Mouse (Mus musculus): ENCODE data around the gene Ak8. TPM values are rescaled to one million over a fixed set of nuclear protein-coding genes. Genes with fewer than 3 reads are reported as not detected.
A peak's percentile ranks its signal among the peaks of the same experiment; 100 is the strongest.

Gene Ak8
- polyA plus RNA-seq, 1 experiment, result 1.5 TPM

- peak; percentile 98 for DNase-seq (ENCODE audit: low read depth)
- TF ChIP-seq CTCF (IDR thresholded peaks at IDR 0.05; ENCODE audit: borderline replicate concordance, extremely low read depth, insufficient read depth, insufficient read length), result no peak
- TF ChIP-seq POLR2A (IDR thresholded peaks at IDR 0.05; ENCODE audit: borderline replicate concordance, extremely low read depth, insufficient read depth, insufficient read length, poor library complexity, severe bottlenecking), result no peak
These were observed 97.6 kb downstream of the Ak8 start for GRCm38 (mm10) chr2:28797490-28798106.

GRCm38 (mm10) chr2:28798390-28798789, 98.4 kb downstream of the Ak8 start:
- TF ChIP-seq CTCF (IDR thresholded peaks at IDR 0.05; ENCODE audit: borderline replicate concordance, extremely low read depth, insufficient read depth, insufficient read length) (no peak), POLR2A (IDR thresholded peaks at IDR 0.05; ENCODE audit: borderline replicate concordance, extremely low read depth, insufficient read depth, insufficient read length, poor library complexity, severe bottlenecking) (no peak)
- DNase-seq (ENCODE audit: low read depth), result peak; percentile 86

GRCm38 (mm10) chr2:28799575-28799974, 99.6 kb downstream of the Ak8 start:
- TF ChIP-seq POLR2A (IDR thresholded peaks at IDR 0.05; ENCODE audit: borderline replicate concordance, extremely low read depth, insufficient read depth, insufficient read length, poor library complexity, severe bottlenecking), result no peak
- no peak for DNase-seq (ENCODE audit: low read depth)

- TF ChIP-seq POLR2A (IDR thresholded peaks at IDR 0.05; ENCODE audit: borderline replicate concordance, extremely low read depth, insufficient read depth, insufficient read length, poor library complexity, severe bottlenecking) (no peak), CTCF (IDR thresholded peaks at IDR 0.05; ENCODE audit: borderline replicate concordance, extremely low read depth, insufficient read depth, insufficient read length) (no peak)
- no peak for DNase-seq (ENCODE audit: low read depth)
These were observed 103.4 kb downstream of the Ak8 start for GRCm38 (mm10) chr2:28803406-28803805.

GRCm38 (mm10) chr2:28808841-28809240, 108.9 kb downstream of the Ak8 start:
- TF ChIP-seq CTCF (IDR thresholded peaks at IDR 0.05; ENCODE audit: borderline replicate concordance, extremely low read depth, insufficient read depth, insufficient read length), result no peak
- no peak for TF ChIP-seq POLR2A (IDR thresholded peaks at IDR 0.05; ENCODE audit: borderline replicate concordance, extremely low read depth, insufficient read depth, insufficient read length, poor library complexity, severe bottlenecking)
- DNase-seq (ENCODE audit: low read depth), result no peak

GRCm38 (mm10) chr2:28810260-28811013, 110.5 kb downstream of the Ak8 start:
- DNase-seq (ENCODE audit: low read depth), result peak; percentile 51
- TF ChIP-seq CTCF (IDR thresholded peaks at IDR 0.05; ENCODE audit: borderline replicate concordance, extremely low read depth, insufficient read depth, insufficient read length) (no peak), POLR2A (IDR thresholded peaks at IDR 0.05; ENCODE audit: borderline replicate concordance, extremely low read depth, insufficient read depth, insufficient read length, poor library complexity, severe bottlenecking) (no peak)

GRCm38 (mm10) chr2:28818866-28819265, 118.9 kb downstream of the Ak8 start:
- TF ChIP-seq CTCF (IDR thresholded peaks at IDR 0.05; ENCODE audit: borderline replicate concordance, extremely low read depth, insufficient read depth, insufficient read length) (no peak), POLR2A (IDR thresholded peaks at IDR 0.05; ENCODE audit: borderline replicate concordance, extremely low read depth, insufficient read depth, insufficient read length, poor library complexity, severe bottlenecking) (no peak)
- no peak for DNase-seq (ENCODE audit: low read depth)

- DNase-seq (ENCODE audit: low read depth), result no peak
- TF ChIP-seq CTCF (IDR thresholded peaks at IDR 0.05; ENCODE audit: borderline replicate concordance, extremely low read depth, insufficient read depth, insufficient read length) (peak; percentile 23; the same call in 1 of the 2 replicates), POLR2A (IDR thresholded peaks at IDR 0.05; ENCODE audit: borderline replicate concordance, extremely low read depth, insufficient read depth, insufficient read length, poor library complexity, severe bottlenecking) (no peak)
These were observed 129.3 kb downstream of the Ak8 start for GRCm38 (mm10) chr2:28829265-28829664.

- peak; percentile 2 for DNase-seq (ENCODE audit: low read depth)
These were observed 136.4 kb downstream of the Ak8 start for GRCm38 (mm10) chr2:28836181-28836940.

GRCm38 (mm10) chr2:28839501-28840221, 139.7 kb downstream of the Ak8 start:
- DNase-seq (ENCODE audit: low read depth), result no peak

More at GRCm38 (mm10) chr2:28836181-28836940, 136.4 kb downstream of the Ak8 start:
- TF ChIP-seq CTCF (IDR thresholded peaks at IDR 0.05; ENCODE audit: borderline replicate concordance, extremely low read depth, insufficient read depth, insufficient read length) (no peak), POLR2A (IDR thresholded peaks at IDR 0.05; ENCODE audit: borderline replicate concordance, extremely low read depth, insufficient read depth, insufficient read length, poor library complexity, severe bottlenecking) (no peak)

More at GRCm38 (mm10) chr2:28839501-28840221, 139.7 kb downstream of the Ak8 start:
- no peak for TF ChIP-seq POLR2A (IDR thresholded peaks at IDR 0.05; ENCODE audit: borderline replicate concordance, extremely low read depth, insufficient read depth, insufficient read length, poor library complexity, severe bottlenecking)
- TF ChIP-seq CTCF (IDR thresholded peaks at IDR 0.05; ENCODE audit: borderline replicate concordance, extremely low read depth, insufficient read depth, insufficient read length), result no peak
